8 mouse cellular contexts compared by ENCODE assay signal in genomic region chrX:56609623-56610317, GRCm38 (mm10). TPM values are rescaled to one million over a fixed set of nuclear protein-coding genes. Genes with fewer than 3 reads are reported as not detected.
DNase-seq lines count a peak whose midpoint lies in the region; ATAC-seq lines count a peak whose summit lies in the region.

Gene Slc9a6 (plus strand): TSS chrX:56609757.

- ATAC-seq in activated CD4-positive, CD25-positive, alpha-beta regulatory T cell, adult 4 months: peak; percentile 83
- ATAC-seq in hindbrain, embryonic 15.5 days (ENCODE audit: low FRiP score, low read depth): peak; percentile 98

- H3K9me3 ChIP-seq in hindbrain, embryonic 15.5 days: no peaks in the 10 kb centered on the region
- H3K9me3 ChIP-seq in megakaryocyte, embryonic 14.5 days: no peaks in the 10 kb centered on the region

- H3K4me1 ChIP-seq in hindbrain, embryonic 15.5 days (replicated peaks): peaks cover 11% of the 10 kb centered on the region
- H3K4me1 ChIP-seq in megakaryocyte, embryonic 14.5 days: peaks cover 48% of the 10 kb centered on the region

- DNase-seq in cerebellum, postnatal 4 days (ENCODE audit: low spot score in 2 of 2): peak; percentile 37 to 64
- peak; percentile 62 for DNase-seq in gastrocnemius, adult 18-20 months (ENCODE audit: low spot score)
- peak; percentile 26 to 44 for DNase-seq in left cerebral cortex, adult 8-10 months (ENCODE audit: low spot score in 2 of 2)
- DNase-seq in right cerebral cortex, postnatal 10 days (ENCODE audit: low spot score in 2 of 2): peak; percentile 79 to 82
- peak; percentile 26 to 65 for DNase-seq in urinary bladder, postnatal 36 days (ENCODE audit: low spot score in 2 of 2)

- H3K4me2 ChIP-seq in hindbrain, embryonic 15.5 days: peak within 1 kb of the TSS; percentile 55

- WGBS in hindbrain, embryonic 15.5 days: 19% methylated on average over 32 of the region's 50 CpGs

- H3K36me3 ChIP-seq in hindbrain, embryonic 15.5 days: no peaks in the 10 kb centered on the region
- peaks cover 8% of the 10 kb centered on the region for H3K36me3 ChIP-seq in megakaryocyte, embryonic 14.5 days (replicated peaks; ENCODE audit: low read length)

- H3K27me3 ChIP-seq in hindbrain, embryonic 15.5 days: no peaks in the 10 kb centered on the region
- peaks cover 3% of the 10 kb centered on the region for H3K27me3 ChIP-seq in megakaryocyte, embryonic 14.5 days (replicated peaks)

- H3K9ac ChIP-seq in hindbrain, embryonic 15.5 days: peak within 1 kb of the TSS; percentile 67

- peak within 1 kb of the TSS; percentile 92 for H3K27ac ChIP-seq in hindbrain, embryonic 15.5 days (replicated peaks)

- H3K4me3 ChIP-seq in hindbrain, embryonic 15.5 days: peak within 1 kb of the TSS; percentile 62
- H3K4me3 ChIP-seq in megakaryocyte, embryonic 14.5 days (replicated peaks): peak within 1 kb of the TSS; percentile 95

RNA-seq across cellular contexts. Expression of gene Slc9a6, which starts in this region (rescaled TPM):
- polyA plus RNA-seq in activated CD4-positive, CD25-positive, alpha-beta regulatory T cell, adult 4 months (2017; shearing (Covaris generic)): 1 to 10 TPM; 8.3 to 8.9 TPM
- 10 to 100 TPM; 25.1 to 26.3 TPM for total RNA-seq in gastrocnemius, adult 18-20 months (2021)
- polyA plus RNA-seq in hindbrain, embryonic 15.5 days (2015; fragmentation: Nextera tagmentation; extraction: Ambion mirVana): 67.9 and 70.8 TPM in 2 replicates
- 100 to 1,000 TPM in 3 of 4 experiments, 10 to 100 TPM in 1; 95.4 to 122 (median 108) TPM for total RNA-seq in left cerebral cortex, adult 8-10 months (2022)
- polyA plus RNA-seq in megakaryocyte, embryonic 14.5 days (2012; ENCODE audit: insufficient read depth, low replicate concordance): 41.0 and 51.9 TPM in 2 replicates

Comparison
In these comparisons a context has a peak if more than half of its experiments do, and no peak if none do; other contexts are left out.
1. Peak in every context shown above with its lines: DNase-seq, ATAC-seq, H3K4me3 ChIP-seq and H3K27ac ChIP-seq.